Mouse (Mus musculus): ENCODE measurements at regions not wholly inside any gene's neighbourhood (a gene's known extent, or its start where the extent isn't known, plus 50 kb on each side); places are given as distances from the start of the nearest gene placed in this dataset.
"Not testable (repeated sequence)": the region's sequence is repeated elsewhere in the genome, so short reads cannot be mapped to it uniquely, and the experiment has no call there.

GRCm38 (mm10) chrX:17818325-17818724, 246.2 kb upstream of the Fundc1 start:
- CTCF ChIA-PET, result no interaction called here

GRCm38 (mm10) chrX:17817651-17818050, 245.5 kb upstream of the Fundc1 start:
- CTCF ChIA-PET, result no interaction called here

- CTCF ChIA-PET, result not testable (repeated sequence)
These were observed 215.9 kb upstream of the Fundc1 start for GRCm38 (mm10) chrX:17788048-17788447.

- CTCF ChIA-PET, result no interaction called here
These were observed 203.8 kb upstream of the Fundc1 start for GRCm38 (mm10) chrX:17775886-17776285.

- CTCF ChIA-PET, result interaction anchor here (0.6 kb wide), 1 partner anchor 317 kb away, joined by 6 read pairs; no protein-coding TSS in a partner anchor
These were observed 180.7 kb upstream of the Fundc1 start for GRCm38 (mm10) chrX:17752823-17753222.

- CTCF ChIA-PET, result no interaction called here
These were observed 179.3 kb upstream of the Fundc1 start for GRCm38 (mm10) chrX:17751466-17751865.

GRCm38 (mm10) chrX:17730233-17730632, 158.1 kb upstream of the Fundc1 start:
- CTCF ChIA-PET, result no interaction called here

- CTCF ChIA-PET, result no interaction called here
These were observed 153.7 kb upstream of the Fundc1 start for GRCm38 (mm10) chrX:17725780-17726220.

- CTCF ChIA-PET, result no interaction called here
These were observed 153.1 kb upstream of the Fundc1 start for GRCm38 (mm10) chrX:17724990-17725779.

- CTCF ChIA-PET, result no interaction called here
These were observed 152.3 kb upstream of the Fundc1 start for GRCm38 (mm10) chrX:17724398-17724797.

GRCm38 (mm10) chrX:17721866-17722625, 149.9 kb upstream of the Fundc1 start:
- CTCF ChIA-PET, result not testable (repeated sequence)

GRCm38 (mm10) chrX:17714534-17714933, 142.4 kb upstream of the Fundc1 start:
- CTCF ChIA-PET, result no interaction called here

GRCm38 (mm10) chrX:17712919-17713318, 140.8 kb upstream of the Fundc1 start:
- CTCF ChIA-PET, result no interaction called here

- CTCF ChIA-PET, result no interaction called here
These were observed 140.3 kb upstream of the Fundc1 start for GRCm38 (mm10) chrX:17712475-17712874.
